Mouse (Mus musculus) heart, embryonic 11.5 days (tissue): ENCODE measurements around the gene Dnajc7. TPM values are rescaled to one million over a fixed set of nuclear protein-coding genes. Genes with fewer than 3 reads are reported as not detected.
A peak's percentile ranks its signal among the peaks of the same experiment; 100 is the strongest.
"Not testable (repeated sequence)": the region's sequence is repeated elsewhere in the genome, so short reads cannot be mapped to it uniquely, and the experiment has no call there.

ENCODE experiments used
- ATAC-seq: fragments of 200-750 bp; cut with Nextera tagmentation; replicated peaks from 2 replicates; pipeline ENCODE4 v1.8.0; 2017; ENCODE audit warnings: moderate library complexity; ENCODE audit not compliant: insufficient number of reproducible peaks, low FRiP score, low TSS enrichment
- H3K27ac ChIP-seq: fragments of 300-500 bp; sonication (generic); 2 replicates; pipeline ENCODE4 v1.5.1; 2014; ENCODE audit warnings: mild to moderate bottlenecking, low read depth, low read length
- H3K27me3 ChIP-seq: fragments of 300-500 bp; sonication (generic); 2 replicates; pipeline ENCODE4 v1.6.1; 2014; ENCODE audit warnings: mild to moderate bottlenecking, low read length, mixed read lengths; ENCODE audit not compliant: control insufficient read depth, insufficient read depth
- H3K36me3 ChIP-seq: fragments of 300-500 bp; sonication (generic); 2 replicates; pipeline ENCODE4 v1.6.1; 2014; ENCODE audit warnings: mild to moderate bottlenecking, low read length, moderate library complexity, mixed read lengths; ENCODE audit not compliant: control insufficient read depth, insufficient read depth
- H3K4me1 ChIP-seq: fragments of 300-500 bp; sonication (generic); 2 replicates; pipeline ENCODE4 v1.6.1; 2014; ENCODE audit warnings: low read length; ENCODE audit not compliant: control insufficient read depth, insufficient read depth
- H3K4me2 ChIP-seq: fragments of 300-500 bp; sonication (generic); 2 replicates; pipeline ENCODE4 v1.6.1; 2014; ENCODE audit warnings: mild to moderate bottlenecking, moderate library complexity
- H3K4me3 ChIP-seq: fragments of 300-500 bp; sonication (generic); 2 replicates; pipeline ENCODE4 v1.5.1; 2014; ENCODE audit warnings: low read depth, low read length
- H3K9ac ChIP-seq: fragments of 300-500 bp; sonication (generic); 2 replicates; pipeline ENCODE4 v1.6.1; 2014; ENCODE audit warnings: mild to moderate bottlenecking, low read depth, low read length, moderate library complexity
- H3K9me3 ChIP-seq: fragments of 300-500 bp; sonication (generic); replicated peaks from 2 replicates; pipeline ENCODE4 v1.6.1; 2016; ENCODE audit warnings: low read length; ENCODE audit not compliant: control insufficient read depth
- WGBS: fragments of 180-500 bp; shearing (Covaris S2); extraction: QIAGEN DNeasy Blood & Tissue Kit; methylation state at CpG from one replicate; pipeline ENCODE4 v1.1.7; 2014; ENCODE audit not compliant: insufficient replicate concordance; 5-methylcytosine and 5-hydroxymethylcytosine counted together
- polyA plus RNA-seq: library from polyadenylated mRNA; unstranded; fragments of >200 nt; fragmentation: Nextera tagmentation; extraction: Ambion mirVana; gene quantifications from 2 replicates; pipeline ENCODE4 v1.2.1, GENCODE M21; 2014

Dnajc7 gene
- 69.4 and 85.1 TPM in 2 replicates for polyA plus RNA-seq

DNA sequence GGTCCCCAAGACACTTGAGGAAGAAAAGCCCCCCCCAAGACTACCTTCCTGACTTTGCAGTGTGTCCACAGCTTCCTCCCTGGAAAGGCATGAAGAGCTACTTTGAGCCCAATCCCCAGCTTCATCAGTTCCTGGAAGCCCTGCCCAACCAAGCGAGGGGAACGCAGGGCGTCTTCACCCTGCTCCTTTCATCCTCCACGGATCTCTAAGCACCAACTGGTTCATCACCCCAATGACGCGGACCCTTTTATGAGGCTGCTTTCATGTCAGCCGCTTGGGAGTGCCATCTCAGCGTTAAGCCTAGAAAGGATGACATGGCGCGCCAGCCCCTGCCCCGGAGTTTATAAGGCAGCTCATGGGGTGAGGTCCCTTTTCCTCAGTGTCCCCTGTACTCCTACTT is at the start of gene Dnajc7:
Gene Dnajc7, minus strand, starts transcription at position 187 of the 400 bp plus-strand sequence.
- Histone ChIP-seq H3K4me2 (peak within 1 kb of the TSS; percentile 88), H3K27me3 (no peaks in the 10 kb centered on the region), H3K4me3 (peak within 1 kb of the TSS; percentile 90), H3K36me3 (no peaks in the 10 kb centered on the region), H3K27ac (peak within 1 kb of the TSS; percentile 94), H3K9ac (peak within 1 kb of the TSS; percentile 93), H3K9me3 (no peaks in the 10 kb centered on the region), H3K4me1 (peaks cover 25% of the 10 kb centered on the region)
- no peak for ATAC-seq
- 6% methylated on average over 11 of the region's 11 CpGs for WGBS

GRCm38 (mm10) chr11:100659806-100660205 is 39.8 kb upstream of the Dnajc7 start:
- H3K9me3 ChIP-seq = no peaks in the 10 kb centered on the region
- H3K9ac ChIP-seq = no peak overlapping the region
- H3K4me3 ChIP-seq = no peak overlapping the region
- no peaks in the 10 kb centered on the region for H3K36me3 ChIP-seq
- no peak overlapping the region for H3K27ac ChIP-seq
- no peaks in the 10 kb centered on the region; the same call in 1 of the 2 replicates for H3K27me3 ChIP-seq
- ATAC-seq = 0 out of 2 replicates have a peak, but pooled peaks have one; percentile 2
- H3K4me2 ChIP-seq = no peak overlapping the region
- 63% methylated on average over 10 of the region's 10 CpGs for WGBS
- peaks cover 10% of the 10 kb centered on the region for H3K4me1 ChIP-seq

GRCm38 (mm10) chr11:100656458-100656857 is 36.5 kb upstream of the Dnajc7 start:
- Histone ChIP-seq H3K27me3 (peaks cover 2% of the 10 kb centered on the region), H3K4me1 (peaks cover 10% of the 10 kb centered on the region), H3K27ac (no peak overlapping the region), H3K4me2 (peak overlapping the region; percentile 34; the same call in 1 of the 2 replicates), H3K9me3 (no peaks in the 10 kb centered on the region), H3K9ac (no peak overlapping the region), H3K36me3 (no peaks in the 10 kb centered on the region), H3K4me3 (no peak overlapping the region)
- no peak for ATAC-seq
- 7% methylated on average over 6 of the region's 6 CpGs for WGBS

- ATAC-seq, H3K9ac ChIP-seq, H3K4me1 ChIP-seq, H3K9me3 ChIP-seq, H3K27ac ChIP-seq, H3K4me2 ChIP-seq, H3K4me3 ChIP-seq, H3K36me3 ChIP-seq: not testable (repeated sequence)
- WGBS = 52% methylated on average over 2 of the region's 3 CpGs
- H3K27me3 ChIP-seq = peaks cover 10% of the 10 kb centered on the region
These were observed 35.6 kb upstream of the Dnajc7 start for GRCm38 (mm10) chr11:100655589-100655988.

- Histone ChIP-seq H3K4me1 (peaks cover 7% of the 10 kb centered on the region), H3K9me3 (no peaks in the 10 kb centered on the region), H3K36me3 (no peaks in the 10 kb centered on the region), H3K27ac (no peak overlapping the region), H3K4me2 (no peak overlapping the region), H3K4me3 (no peak overlapping the region), H3K9ac (no peak overlapping the region), H3K27me3 (peaks cover 32% of the 10 kb centered on the region)
- 12% methylated on average over 3 of the region's 3 CpGs for WGBS
- ATAC-seq = no peak
These were observed 31.8 kb upstream of the Dnajc7 start for GRCm38 (mm10) chr11:100651748-100652147.

DNA sequence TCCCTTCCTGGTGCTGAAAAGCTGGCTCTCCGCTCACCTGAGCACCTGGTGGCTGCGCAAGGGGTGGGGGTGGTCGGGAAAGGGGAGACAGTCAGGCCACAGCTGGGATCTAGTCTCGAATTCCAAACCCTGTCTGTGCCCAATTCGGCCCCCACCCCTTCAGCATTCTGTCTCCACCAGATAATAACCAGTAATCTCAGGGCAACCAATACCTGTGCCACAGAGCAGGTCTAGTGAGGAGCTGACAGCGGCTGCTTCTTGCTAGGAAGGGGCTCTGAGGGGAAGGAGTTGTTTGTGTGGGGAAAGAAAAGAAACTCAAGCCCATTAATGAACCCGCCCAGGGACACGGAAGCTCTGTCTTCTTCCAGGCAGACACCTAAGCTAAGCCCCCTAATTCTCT is 31.2 kb upstream of the Dnajc7 start:
- H3K9ac ChIP-seq = no peak overlapping the region
- no peak overlapping the region for H3K27ac ChIP-seq
- no peak for ATAC-seq
- no peak overlapping the region for H3K4me2 ChIP-seq
- 14% methylated on average over 8 of the region's 8 CpGs for WGBS
- peaks cover 32% of the 10 kb centered on the region for H3K27me3 ChIP-seq
- H3K4me1 ChIP-seq = peaks cover 3% of the 10 kb centered on the region
- H3K4me3 ChIP-seq = no peak overlapping the region
- H3K36me3 ChIP-seq = no peaks in the 10 kb centered on the region
- no peaks in the 10 kb centered on the region for H3K9me3 ChIP-seq

DNA sequence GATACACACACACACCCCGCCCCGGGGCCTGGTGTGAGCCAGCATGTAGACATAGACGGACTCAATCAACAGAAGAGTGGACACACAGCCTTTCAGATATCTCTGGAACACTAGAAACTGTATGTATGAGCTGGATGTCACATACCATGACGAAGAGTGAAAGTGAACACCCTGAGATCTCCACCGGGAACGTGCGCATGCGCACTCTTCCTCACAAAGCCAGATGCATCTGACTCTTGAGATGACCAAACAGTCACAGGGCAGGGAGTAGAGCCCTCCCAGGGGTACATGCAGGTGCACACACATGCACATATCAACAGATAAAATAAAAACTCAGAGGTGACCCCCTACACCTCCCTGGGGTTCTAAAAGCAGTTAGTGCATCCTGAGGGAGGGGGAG is 28.4 kb upstream of the Dnajc7 start:
- no peak overlapping the region for H3K9ac ChIP-seq
- H3K4me3 ChIP-seq = no peak overlapping the region
- H3K27me3 ChIP-seq = peaks cover 35% of the 10 kb centered on the region
- no peak for ATAC-seq
- H3K4me1 ChIP-seq = no peaks in the 10 kb centered on the region
- no peaks in the 10 kb centered on the region for H3K36me3 ChIP-seq
- 81% methylated on average over 8 of the region's 8 CpGs for WGBS
- H3K27ac ChIP-seq = no peak overlapping the region
- no peak overlapping the region for H3K4me2 ChIP-seq
- no peaks in the 10 kb centered on the region for H3K9me3 ChIP-seq

GRCm38 (mm10) chr11:100646265-100646664 is 26.3 kb upstream of the Dnajc7 start:
- Histone ChIP-seq H3K9ac (no peak overlapping the region), H3K27ac (no peak overlapping the region), H3K4me1 (no peaks in the 10 kb centered on the region), H3K4me3 (no peak overlapping the region), H3K4me2 (no peak overlapping the region), H3K27me3 (peaks cover 36% of the 10 kb centered on the region), H3K9me3 (no peaks in the 10 kb centered on the region), H3K36me3 (no peaks in the 10 kb centered on the region)
- no peak for ATAC-seq
- WGBS = 16% methylated on average over 1 of the region's 1 CpGs
